ENCODE assay signal across 26 mouse cellular contexts in the genomic region with DNA sequence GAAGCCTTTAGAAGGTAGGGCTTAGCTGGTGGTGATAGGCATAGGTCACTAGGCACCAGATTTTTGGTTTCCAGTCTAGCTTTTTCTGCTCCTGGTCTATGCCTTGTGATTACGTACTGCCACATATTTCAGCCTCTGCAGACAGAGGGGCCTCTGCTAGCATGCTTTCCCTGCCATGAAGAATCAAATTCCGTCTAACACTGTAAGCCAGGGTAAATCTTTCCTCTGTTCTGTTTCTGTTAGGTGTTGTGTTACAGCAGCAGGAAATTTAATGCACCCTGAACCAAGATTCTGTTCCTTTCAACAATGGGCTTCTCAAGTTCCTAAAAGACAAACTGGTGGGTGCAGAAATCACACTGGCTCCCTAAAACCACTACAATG.
A peak's percentile ranks its signal among the peaks of the same experiment; 100 is the strongest.
DNase-seq lines count a peak whose midpoint lies in the region; ATAC-seq and TF ChIP-seq lines count a peak whose summit lies in the region.
"Had no signal": no experiment of that assay in that cellular context is flagged by ENCODE, and none has a peak within 500 bp of the region (broad histone marks: within the 10 kb centered on the region; RNA-seq: fewer than 3 reads in every experiment).

No protein-coding gene starts in this region.

- no peak for ATAC-seq in embryonic facial prominence, embryonic 11.5 days (replicated peaks; ENCODE audit: insufficient number of reproducible peaks, low FRiP score, low TSS enrichment, low read depth)
- no peak for ATAC-seq in kidney, postnatal 0 days (replicated peaks; ENCODE audit: low FRiP score, low read depth)
- peak; percentile 65; the same call in 1 of the 2 replicates for ATAC-seq in limb, embryonic 11.5 days (ENCODE audit: insufficient number of reproducible peaks, low FRiP score, low TSS enrichment, low read depth)
- ATAC-seq in limb, embryonic 15.5 days (ENCODE audit: insufficient number of reproducible peaks, low FRiP score, low TSS enrichment, low read depth), result no peak
- ATAC-seq in midbrain, embryonic 14.5 days (ENCODE audit: low FRiP score, low TSS enrichment), result no peak
- ATAC-seq: CD4-positive, CD25-positive, alpha-beta regulatory T cell, adult 4 months; forebrain, embryonic 14.5 days had no signal

- no peaks in the 10 kb centered on the region for H3K9me3 ChIP-seq in embryonic facial prominence, embryonic 11.5 days (replicated peaks; ENCODE audit: control insufficient read depth, low read length)
- no peaks in the 10 kb centered on the region for H3K9me3 ChIP-seq in embryonic facial prominence, embryonic 10.5 days
- no peaks in the 10 kb centered on the region for H3K9me3 ChIP-seq in kidney, postnatal 0 days (replicated peaks; ENCODE audit: low read length)
- H3K9me3 ChIP-seq in limb, embryonic 11.5 days (ENCODE audit: control insufficient read depth, low read length), result no peaks in the 10 kb centered on the region
- no peaks in the 10 kb centered on the region for H3K9me3 ChIP-seq in limb, embryonic 15.5 days
- no peaks in the 10 kb centered on the region for H3K9me3 ChIP-seq in midbrain, embryonic 14.5 days (ENCODE audit: control insufficient read depth, low read length)
- H3K9me3 ChIP-seq: embryonic facial prominence, embryonic 15.5 days; forebrain, embryonic 10.5 days; G1E; heart, embryonic 15.5 days; hindbrain, embryonic 13.5 days had no signal

- no peak overlapping the region for H3K4me2 ChIP-seq in embryonic facial prominence, embryonic 11.5 days (ENCODE audit: low read depth, low read length)
- H3K4me2 ChIP-seq in kidney, postnatal 0 days (ENCODE audit: low read length), result no peak overlapping the region
- H3K4me2 ChIP-seq in limb, embryonic 11.5 days (ENCODE audit: low read depth, severe bottlenecking), result no peak overlapping the region
- no peak overlapping the region for H3K4me2 ChIP-seq in limb, embryonic 15.5 days
- H3K4me2 ChIP-seq in midbrain, embryonic 14.5 days (ENCODE audit: low read length), result no peak overlapping the region
- H3K4me2 ChIP-seq: embryonic facial prominence, embryonic 15.5 days; heart, embryonic 11.5 days; heart, embryonic 15.5 days; hindbrain, embryonic 13.5 days had no signal

- H3K4me1 ChIP-seq in embryonic facial prominence, embryonic 11.5 days (ENCODE audit: control insufficient read depth, insufficient read depth, low read length), result no peaks in the 10 kb centered on the region
- peaks cover 16% of the 10 kb centered on the region for H3K4me1 ChIP-seq in embryonic facial prominence, embryonic 10.5 days
- H3K4me1 ChIP-seq in kidney, postnatal 0 days (replicated peaks; ENCODE audit: insufficient read depth, low read length), result no peaks in the 10 kb centered on the region
- no peaks in the 10 kb centered on the region for H3K4me1 ChIP-seq in limb, embryonic 11.5 days (ENCODE audit: control insufficient read depth, insufficient read depth, low read length)
- 0 out of 2 replicates have a peak, but pooled peaks cover 4% of the 10 kb centered on the region for H3K4me1 ChIP-seq in limb, embryonic 15.5 days
- no peaks in the 10 kb centered on the region for H3K4me1 ChIP-seq in midbrain, embryonic 14.5 days (ENCODE audit: control insufficient read depth, insufficient read depth, low read length)
- H3K4me1 ChIP-seq: embryonic facial prominence, embryonic 15.5 days; heart, embryonic 15.5 days; hindbrain, embryonic 13.5 days had no signal

- H3K27me3 ChIP-seq in embryonic facial prominence, embryonic 11.5 days (ENCODE audit: control insufficient read depth, insufficient read depth, low read length), result no peaks in the 10 kb centered on the region
- no peaks in the 10 kb centered on the region for H3K27me3 ChIP-seq in embryonic facial prominence, embryonic 10.5 days (replicated peaks; ENCODE audit: low read depth, poor library complexity, severe bottlenecking)
- H3K27me3 ChIP-seq in kidney, postnatal 0 days (ENCODE audit: insufficient read depth, low read length), result no peaks in the 10 kb centered on the region
- no peaks in the 10 kb centered on the region for H3K27me3 ChIP-seq in limb, embryonic 11.5 days (ENCODE audit: control insufficient read depth, insufficient read depth, low read length)
- no peaks in the 10 kb centered on the region for H3K27me3 ChIP-seq in limb, embryonic 15.5 days
- no peaks in the 10 kb centered on the region for H3K27me3 ChIP-seq in midbrain, embryonic 14.5 days (ENCODE audit: control insufficient read depth, insufficient read depth, low read length)
- H3K27me3 ChIP-seq: heart, embryonic 15.5 days; hindbrain, embryonic 13.5 days had no signal

- no peak for TF ChIP-seq CTCF in kidney, postnatal 0 days (IDR thresholded peaks at IDR 0.05; ENCODE audit: low read depth)

- H3K9ac ChIP-seq in embryonic facial prominence, embryonic 11.5 days (replicated peaks; ENCODE audit: low read length), result no peak overlapping the region
- H3K9ac ChIP-seq in kidney, postnatal 0 days (ENCODE audit: low read depth, low read length), result no peak overlapping the region
- no peak overlapping the region for H3K9ac ChIP-seq in limb, embryonic 11.5 days (ENCODE audit: low read length)
- H3K9ac ChIP-seq in limb, embryonic 15.5 days, result no peak overlapping the region
- no peak overlapping the region for H3K9ac ChIP-seq in midbrain, embryonic 14.5 days (replicated peaks; ENCODE audit: low read length)
- H3K9ac ChIP-seq: embryonic facial prominence, embryonic 15.5 days; heart, embryonic 15.5 days; hindbrain, embryonic 13.5 days had no signal

- peak; percentile 57 for DNase-seq in embryonic facial prominence, embryonic 11.5 days (ENCODE audit: low spot score)
- no peak for DNase-seq in embryonic facial prominence, embryonic 10.5 days (ENCODE audit: low spot score)
- peak; percentile 68 for DNase-seq in kidney, postnatal 0 days (ENCODE audit: low spot score)
- DNase-seq in kidney, adult 11 months, result no peak
- no peak for DNase-seq in limb, embryonic 11.5 days (ENCODE audit: low spot score)
- DNase-seq in midbrain, embryonic 14.5 days, result no peak
- DNase-seq in lung, postnatal 36 days, result no peak
- DNase-seq: adrenal gland, adult 8-10 months; adrenal gland, postnatal 36 days; B cell, adult 2 months; cerebellum, adult 11 months; cerebellum, adult 8-10 months; cerebellum, postnatal 14 days; embryo, embryonic 11 days; gastrocnemius, postnatal 36 days; heart, postnatal 14 days had no signal

- no peaks in the 10 kb centered on the region for H3K36me3 ChIP-seq in embryonic facial prominence, embryonic 11.5 days (replicated peaks; ENCODE audit: control insufficient read depth, insufficient read depth, low read depth, low read length)
- no peaks in the 10 kb centered on the region for H3K36me3 ChIP-seq in embryonic facial prominence, embryonic 10.5 days (replicated peaks)
- H3K36me3 ChIP-seq in kidney, postnatal 0 days (ENCODE audit: insufficient read depth, low read length), result no peaks in the 10 kb centered on the region
- H3K36me3 ChIP-seq in limb, embryonic 11.5 days (ENCODE audit: control insufficient read depth, insufficient read depth, low read length), result no peaks in the 10 kb centered on the region
- no peaks in the 10 kb centered on the region for H3K36me3 ChIP-seq in limb, embryonic 15.5 days
- no peaks in the 10 kb centered on the region for H3K36me3 ChIP-seq in midbrain, embryonic 14.5 days (ENCODE audit: control insufficient read depth, insufficient read depth, low read length)
- H3K36me3 ChIP-seq: embryonic facial prominence, embryonic 15.5 days; forebrain, embryonic 10.5 days; G1E; heart, embryonic 15.5 days; hindbrain, embryonic 13.5 days had no signal

- H3K27ac ChIP-seq in embryonic facial prominence, embryonic 11.5 days (replicated peaks; ENCODE audit: low read depth, low read length), result no peak overlapping the region
- H3K27ac ChIP-seq in embryonic facial prominence, embryonic 10.5 days (replicated peaks), result no peak overlapping the region
- H3K27ac ChIP-seq in kidney, postnatal 0 days, result no peak overlapping the region
- no peak overlapping the region; the same call in 1 of the 2 replicates for H3K27ac ChIP-seq in limb, embryonic 11.5 days (replicated peaks; ENCODE audit: low read depth, low read length)
- peak overlapping the region; percentile 18; the same call in 1 of the 2 replicates for H3K27ac ChIP-seq in limb, embryonic 15.5 days
- no peak overlapping the region for H3K27ac ChIP-seq in midbrain, embryonic 14.5 days (replicated peaks; ENCODE audit: low read depth, low read length)
- H3K27ac ChIP-seq: embryonic facial prominence, embryonic 15.5 days; forebrain, embryonic 10.5 days; heart, embryonic 15.5 days; hindbrain, embryonic 13.5 days had no signal

- 29% methylated on average over 2 of the region's 2 CpGs for WGBS in embryonic facial prominence, embryonic 11.5 days
- WGBS in embryonic facial prominence, embryonic 10.5 days, result 47% methylated on average over 2 of the region's 2 CpGs
- 38% methylated on average over 2 of the region's 2 CpGs for WGBS in kidney, postnatal 0 days
- WGBS in limb, embryonic 11.5 days, result 25% methylated on average over 2 of the region's 2 CpGs
- WGBS in limb, embryonic 15.5 days, result 35% methylated on average over 2 of the region's 2 CpGs
- 88% methylated on average over 2 of the region's 2 CpGs for WGBS in midbrain, embryonic 14.5 days

- H3K4me3 ChIP-seq in embryonic facial prominence, embryonic 11.5 days (ENCODE audit: low read depth, low read length), result no peak overlapping the region
- no peak overlapping the region for H3K4me3 ChIP-seq in embryonic facial prominence, embryonic 10.5 days
- no peak overlapping the region for H3K4me3 ChIP-seq in kidney, postnatal 0 days (replicated peaks; ENCODE audit: low read depth, low read length)
- H3K4me3 ChIP-seq in limb, embryonic 11.5 days (ENCODE audit: low read depth, low read length), result no peak overlapping the region
- no peak overlapping the region for H3K4me3 ChIP-seq in limb, embryonic 15.5 days
- H3K4me3 ChIP-seq in midbrain, embryonic 14.5 days (replicated peaks; ENCODE audit: low read depth, low read length), result no peak overlapping the region
- H3K4me3 ChIP-seq: embryonic facial prominence, embryonic 15.5 days; erythroblast, embryonic 14.5 days; forebrain, embryonic 10.5 days; heart, embryonic 15.5 days; hindbrain, embryonic 13.5 days had no signal

Comparison
In these comparisons a context has a peak if more than half of its experiments do, and no peak if none do; other contexts are left out.
1. DNase-seq: peak in embryonic facial prominence, embryonic 11.5 days (single experiment) and kidney, postnatal 0 days (single experiment); none in embryonic facial prominence, embryonic 10.5 days (single experiment), kidney, adult 11 months (single experiment), limb, embryonic 11.5 days (single experiment), midbrain, embryonic 14.5 days (single experiment) and lung, postnatal 36 days (single experiment).